Mouse (Mus musculus): ENCODE results near the gene Brip1.

GRCm38 (mm10) chr11:86099341-86099740 lies 101.7 kb downstream of the Brip1 start:
- TF ChIP-seq POLR2A (IDR thresholded peaks at IDR 0.05; ENCODE audit: extremely low read depth, insufficient read depth, low read length) (no peak), CTCF (IDR thresholded peaks at IDR 0.05; ENCODE audit: extremely low read depth, insufficient read depth, low read length) (no peak)
